Mouse (Mus musculus) neural tube, embryonic 12.5 days (tissue): ENCODE results near the gene Ankrd12. TPM values are rescaled to one million over a fixed set of nuclear protein-coding genes. Genes with fewer than 3 reads are reported as not detected.
"Not testable (repeated sequence)": the region's sequence is repeated elsewhere in the genome, so short reads cannot be mapped to it uniquely, and the experiment has no call there.

ENCODE experiments used
- ATAC-seq: fragments of 200-750 bp; cut with Nextera tagmentation; 2 replicates; pipeline ENCODE4 v1.8.0; 2017; ENCODE audit warnings: low read depth, mild to moderate bottlenecking, moderate TSS enrichment, moderate library complexity; ENCODE audit not compliant: low FRiP score
- H3K27ac ChIP-seq: fragments of 300-500 bp; sonication (generic); 2 replicates; pipeline ENCODE4 v1.5.1; 2016
- H3K27me3 ChIP-seq: fragments of 300-500 bp; sonication (generic); replicated peaks from 2 replicates; pipeline ENCODE4 v1.6.1; 2016; ENCODE audit warnings: mild to moderate bottlenecking
- H3K36me3 ChIP-seq: fragments of 300-500 bp; sonication (generic); 2 replicates; pipeline ENCODE4 v1.6.1; 2016; ENCODE audit warnings: mild to moderate bottlenecking
- H3K4me1 ChIP-seq: fragments of 300-500 bp; sonication (generic); 2 replicates; pipeline ENCODE4 v1.6.1; 2016
- H3K4me2 ChIP-seq: fragments of 300-500 bp; sonication (generic); replicated peaks from 2 replicates; pipeline ENCODE4 v1.6.1; 2016; ENCODE audit warnings: mild to moderate bottlenecking
- H3K4me3 ChIP-seq: fragments of 300-500 bp; sonication (generic); 2 replicates; pipeline ENCODE4 v1.5.1; 2016
- H3K9ac ChIP-seq: fragments of 300-500 bp; sonication (generic); 2 replicates; pipeline ENCODE4 v1.6.1; 2016; ENCODE audit warnings: mild to moderate bottlenecking
- H3K9me3 ChIP-seq: fragments of 300-500 bp; sonication (generic); 2 replicates; pipeline ENCODE4 v1.6.1; 2016; ENCODE audit warnings: mild to moderate bottlenecking
- WGBS: fragments of 180-500 bp; shearing (Covaris S2); methylation state at CpG from one replicate; pipeline ENCODE4 v1.1.7; 2016; 5-methylcytosine and 5-hydroxymethylcytosine counted together
- polyA plus RNA-seq: library from polyadenylated mRNA; unstranded; fragments of >200 nt; fragmentation: Nextera tagmentation; extraction: Ambion mirVana; gene quantifications from 2 replicates; pipeline ENCODE4 v1.2.1, GENCODE M21; 2016

Gene Ankrd12
- polyA plus RNA-seq, 1 experiment from 2014 or later: 69.2 TPM

- Histone ChIP-seq H3K4me2 (no peak overlapping the region), H3K4me3 (no peak overlapping the region), H3K27ac (no peak overlapping the region), H3K9me3 (no peaks in the 10 kb centered on the region), H3K36me3 (peaks cover 7% of the 10 kb centered on the region; the same call in 1 of the 2 replicates), H3K9ac (no peak overlapping the region), H3K27me3 (no peaks in the 10 kb centered on the region), H3K4me1 (no peaks in the 10 kb centered on the region)
- no peak for ATAC-seq
- WGBS: 91% methylated on average over 5 of the region's 5 CpGs
Measured at GRCm38 (mm10) chr17:66041020-66041419, 35.9 kb downstream of the Ankrd12 start.

DNA sequence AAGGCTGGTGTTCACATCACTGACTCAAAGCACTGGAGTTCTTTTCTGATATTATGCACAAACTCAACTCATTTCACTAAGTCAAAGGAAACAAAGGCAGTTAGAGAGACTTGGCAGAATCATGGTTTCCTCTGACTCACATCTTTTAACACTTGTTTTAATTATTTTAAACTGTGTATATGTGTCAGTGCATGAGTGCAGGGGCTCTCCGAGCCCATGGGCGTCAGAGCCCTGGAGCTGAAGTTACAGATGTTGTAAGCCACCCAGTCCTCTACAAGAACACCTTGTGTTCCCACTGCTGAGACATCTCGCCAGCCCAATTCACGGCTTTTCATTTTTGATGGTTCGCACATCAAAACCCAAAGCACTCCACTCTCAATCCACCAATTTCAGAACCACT lies 43.6 kb downstream of the Ankrd12 start:
- 92% methylated on average over 5 of the region's 5 CpGs for WGBS
- Histone ChIP-seq H3K27ac (no peak overlapping the region), H3K27me3 (no peaks in the 10 kb centered on the region), H3K4me1 (no peaks in the 10 kb centered on the region), H3K4me2 (no peak overlapping the region), H3K9ac (no peak overlapping the region), H3K4me3 (no peak overlapping the region), H3K36me3 (peaks cover 7% of the 10 kb centered on the region; the same call in 1 of the 2 replicates), H3K9me3 (no peaks in the 10 kb centered on the region)
- no peak for ATAC-seq

- Histone ChIP-seq H3K9me3 (no peaks in the 10 kb centered on the region), H3K9ac (no peak overlapping the region), H3K4me2 (no peak overlapping the region), H3K27me3 (no peaks in the 10 kb centered on the region), H3K36me3 (peaks cover 12% of the 10 kb centered on the region), H3K4me1 (no peaks in the 10 kb centered on the region), H3K4me3 (no peak overlapping the region), H3K27ac (no peak overlapping the region)
- no peak for ATAC-seq
- 94% methylated on average over 5 of the region's 5 CpGs for WGBS
Measured at GRCm38 (mm10) chr17:66031991-66032390, 44.9 kb downstream of the Ankrd12 start.

DNA sequence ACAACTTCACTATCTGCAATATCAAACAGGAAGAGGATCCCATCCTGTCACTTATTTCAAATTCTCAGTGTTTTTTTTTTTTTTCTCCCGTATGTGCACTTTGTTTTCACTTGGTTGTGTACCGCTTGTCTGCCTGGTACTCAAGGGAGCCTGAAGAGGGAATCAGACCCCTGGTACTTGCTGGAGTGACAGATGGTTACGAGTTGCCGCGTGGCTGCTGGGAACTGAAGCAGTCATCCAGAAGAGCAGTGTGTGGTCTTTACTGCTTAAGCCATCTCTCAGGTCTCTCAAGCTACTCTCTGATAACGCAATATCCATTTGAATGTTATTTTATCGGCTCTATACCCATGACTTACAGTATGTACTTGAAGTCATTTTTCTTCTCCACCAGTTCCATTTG lies 52.7 kb downstream of the Ankrd12 start:
- peaks cover 38% of the 10 kb centered on the region for H3K36me3 ChIP-seq

GRCm38 (mm10) chr17:66011790-66012189 lies 65.1 kb downstream of the Ankrd12 start:
- Histone ChIP-seq H3K27me3 (no peaks in the 10 kb centered on the region), H3K4me3 (no peak overlapping the region), H3K36me3 (no peaks in the 10 kb centered on the region), H3K4me2 (no peak overlapping the region), H3K27ac (no peak overlapping the region), H3K4me1 (no peaks in the 10 kb centered on the region), H3K9ac (no peak overlapping the region), H3K9me3 (no peaks in the 10 kb centered on the region)
- WGBS: 66% methylated on average over 2 of the region's 2 CpGs
- no peak for ATAC-seq

More for the DNA sequence above, 52.7 kb downstream of the Ankrd12 start:
- H3K9me3 ChIP-seq: no peaks in the 10 kb centered on the region
- H3K4me2 ChIP-seq: no peak overlapping the region
- no peak for ATAC-seq
- no peaks in the 10 kb centered on the region for H3K27me3 ChIP-seq
- H3K4me1 ChIP-seq: no peaks in the 10 kb centered on the region
- no peak overlapping the region for H3K4me3 ChIP-seq
- 95% methylated on average over 7 of the region's 7 CpGs for WGBS
- H3K9ac ChIP-seq: no peak overlapping the region
- H3K27ac ChIP-seq: no peak overlapping the region

DNA sequence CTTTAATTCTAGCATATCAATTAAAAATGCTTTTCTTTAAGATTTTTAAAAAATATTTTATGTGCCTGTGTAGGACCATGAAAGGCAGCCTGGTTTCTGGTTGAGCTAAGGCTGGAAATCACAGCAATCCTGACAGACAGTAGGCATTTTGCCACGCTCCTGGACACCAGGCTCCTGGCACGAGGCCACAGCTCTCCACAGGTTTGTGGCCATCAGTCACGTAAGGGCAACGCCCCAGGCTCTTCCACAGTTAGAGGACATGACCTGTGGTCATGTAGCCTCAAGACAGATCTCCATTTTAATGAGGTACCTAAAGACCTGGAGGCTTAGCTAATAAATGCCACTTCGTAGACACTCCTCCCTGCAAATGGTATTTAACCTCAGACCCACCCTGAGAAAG lies 69.0 kb downstream of the Ankrd12 start:
- WGBS: 80% methylated on average over 5 of the region's 5 CpGs
- no peaks in the 10 kb centered on the region for H3K4me1 ChIP-seq
- H3K9me3 ChIP-seq: no peaks in the 10 kb centered on the region
- no peak overlapping the region for H3K9ac ChIP-seq
- no peak overlapping the region for H3K4me2 ChIP-seq
- H3K27me3 ChIP-seq: no peaks in the 10 kb centered on the region
- H3K27ac ChIP-seq: no peak overlapping the region
- H3K36me3 ChIP-seq: no peaks in the 10 kb centered on the region
- no peak for ATAC-seq
- no peak overlapping the region for H3K4me3 ChIP-seq

DNA sequence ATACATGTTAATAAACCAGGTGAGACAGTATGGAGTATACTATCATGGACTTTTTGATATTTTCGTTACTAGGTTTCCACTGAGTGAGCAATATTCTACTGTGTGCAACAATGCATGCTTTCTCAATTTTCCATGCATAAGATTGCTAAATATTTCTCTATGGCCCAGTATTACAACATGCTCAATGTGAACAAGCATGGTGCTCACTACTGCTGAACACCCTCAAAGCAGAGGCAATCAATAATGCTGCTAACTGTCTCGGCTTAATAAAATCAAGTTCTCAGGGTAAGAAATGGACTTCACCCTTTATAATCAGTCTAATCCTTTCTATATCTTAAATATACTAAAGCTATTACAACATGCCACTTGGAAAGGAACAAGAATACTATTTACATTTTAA lies 69.4 kb downstream of the Ankrd12 start:
- ATAC-seq: no peak
- WGBS: 89% methylated on average over 2 of the region's 2 CpGs
- no peak overlapping the region for H3K9ac ChIP-seq
- H3K4me1 ChIP-seq: no peaks in the 10 kb centered on the region
- H3K36me3 ChIP-seq: no peaks in the 10 kb centered on the region
- no peaks in the 10 kb centered on the region for H3K9me3 ChIP-seq
- H3K27ac ChIP-seq: no peak overlapping the region
- H3K4me2 ChIP-seq: no peak overlapping the region
- no peaks in the 10 kb centered on the region for H3K27me3 ChIP-seq
- H3K4me3 ChIP-seq: no peak overlapping the region

DNA sequence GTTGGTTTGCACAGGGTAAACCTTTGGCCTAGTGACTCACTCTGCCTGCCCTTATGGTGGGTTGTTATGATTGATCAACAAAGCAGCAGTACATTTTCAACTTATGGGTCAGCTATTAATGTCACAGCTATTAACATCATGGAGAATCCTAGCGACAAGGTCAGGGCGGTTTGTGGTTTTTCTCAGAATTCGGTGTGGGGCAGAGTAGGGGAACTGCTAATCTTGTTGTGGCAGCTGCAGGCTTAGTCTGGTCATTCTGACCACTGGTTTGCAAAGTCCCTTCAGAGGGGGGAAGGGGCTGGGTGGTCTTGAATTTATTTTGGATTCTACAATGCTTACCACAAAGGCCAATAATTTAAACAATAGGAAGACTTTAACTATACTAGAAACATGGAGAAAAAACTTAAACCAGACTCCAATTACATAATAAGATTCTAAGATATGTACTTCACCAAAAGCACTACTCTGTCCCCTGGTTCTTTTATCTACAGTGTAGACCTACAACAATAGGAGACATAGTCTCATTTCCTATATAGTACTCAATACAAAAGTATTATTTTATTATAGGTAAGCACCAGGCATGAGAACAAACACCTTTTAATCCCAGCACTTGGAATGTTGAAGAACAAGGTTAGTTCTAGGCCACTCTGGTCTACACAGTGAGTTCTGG lies 88.6 kb downstream of the Ankrd12 start:
- 90% methylated on average over 3 of the region's 3 CpGs for WGBS
- no peak for ATAC-seq

GRCm38 (mm10) chr17:65976720-65977119 lies 100.2 kb downstream of the Ankrd12 start:
- not testable (repeated sequence) for H3K4me2 ChIP-seq, ATAC-seq, H3K36me3 ChIP-seq, H3K4me1 ChIP-seq, H3K27me3 ChIP-seq, H3K9me3 ChIP-seq, H3K4me3 ChIP-seq, H3K9ac ChIP-seq, H3K27ac ChIP-seq

More for the DNA sequence above, 88.6 kb downstream of the Ankrd12 start:
- Histone ChIP-seq H3K4me1 (no peaks in the 10 kb centered on the region), H3K9me3 (no peaks in the 10 kb centered on the region), H3K4me3 (no peak overlapping the region), H3K36me3 (no peaks in the 10 kb centered on the region), H3K9ac (no peak overlapping the region), H3K27me3 (no peaks in the 10 kb centered on the region), H3K27ac (no peak overlapping the region), H3K4me2 (no peak overlapping the region)

DNA sequence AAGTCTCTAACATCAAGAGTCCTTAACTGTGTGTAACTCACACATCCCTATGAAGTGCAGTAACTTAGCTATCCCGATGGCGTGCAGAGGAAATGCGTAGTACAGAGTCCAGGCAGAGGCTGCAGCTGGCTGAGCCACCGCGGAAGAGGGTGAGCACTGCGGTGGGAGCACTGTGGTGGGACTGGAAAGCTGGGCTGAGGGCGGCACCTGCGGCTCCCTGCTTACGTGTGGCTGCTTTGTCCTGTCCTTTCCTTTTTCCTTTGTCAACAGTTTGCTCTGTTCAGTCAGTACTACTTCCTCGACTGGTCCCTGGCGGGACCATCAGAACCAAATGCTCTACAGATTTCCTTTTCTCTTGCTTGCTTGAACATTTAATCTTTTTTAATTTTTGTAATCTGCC lies 109.1 kb downstream of the Ankrd12 start:
- H3K9ac ChIP-seq: no peak overlapping the region
- no peak for ATAC-seq
- no peaks in the 10 kb centered on the region for H3K9me3 ChIP-seq
- no peaks in the 10 kb centered on the region for H3K27me3 ChIP-seq
- H3K36me3 ChIP-seq: no peaks in the 10 kb centered on the region; the same call in 1 of the 2 replicates
- no peak overlapping the region for H3K27ac ChIP-seq
- no peak overlapping the region for H3K4me2 ChIP-seq
- no peak overlapping the region for H3K4me3 ChIP-seq
- WGBS: 74% methylated on average over 11 of the region's 11 CpGs
- H3K4me1 ChIP-seq: no peaks in the 10 kb centered on the region

DNA sequence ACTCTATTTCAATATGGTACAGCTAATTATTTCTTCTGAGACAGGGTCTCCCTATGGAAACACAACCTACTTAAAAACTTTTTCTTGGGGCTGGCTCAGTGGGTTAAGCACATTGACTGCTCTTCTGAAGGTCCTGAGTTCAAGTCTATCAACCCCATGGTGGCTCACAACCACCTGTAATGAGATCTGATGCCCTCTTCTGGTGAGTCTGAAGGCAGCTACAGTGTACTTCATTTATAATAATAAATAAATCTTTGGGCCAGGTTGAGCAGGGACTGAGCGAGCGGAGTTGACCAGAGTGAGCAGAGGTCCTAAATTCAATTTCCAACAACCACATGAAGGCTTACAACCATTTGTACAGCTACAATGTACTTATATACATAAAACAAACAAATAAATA lies 114.6 kb downstream of the Ankrd12 start:
- Histone ChIP-seq H3K36me3 (no peaks in the 10 kb centered on the region), H3K4me3 (no peak overlapping the region), H3K4me2 (no peak overlapping the region), H3K27me3 (no peaks in the 10 kb centered on the region), H3K4me1 (no peaks in the 10 kb centered on the region), H3K9ac (no peak overlapping the region), H3K27ac (no peak overlapping the region), H3K9me3 (no peaks in the 10 kb centered on the region)
- 96% methylated on average over 2 of the region's 2 CpGs for WGBS
- no peak for ATAC-seq

- no peak overlapping the region for H3K27ac ChIP-seq
- no peak for ATAC-seq
- H3K4me1 ChIP-seq: no peaks in the 10 kb centered on the region
- no peak overlapping the region for H3K9ac ChIP-seq
- no peaks in the 10 kb centered on the region for H3K9me3 ChIP-seq
- no peak overlapping the region for H3K4me3 ChIP-seq
- no peak overlapping the region for H3K4me2 ChIP-seq
- no peaks in the 10 kb centered on the region for H3K36me3 ChIP-seq
- WGBS: 94% methylated on average over 2 of the region's 2 CpGs
- no peaks in the 10 kb centered on the region for H3K27me3 ChIP-seq
Measured at GRCm38 (mm10) chr17:65961606-65962136, 115.2 kb downstream of the Ankrd12 start.

- WGBS: 57% methylated on average over 3 of the region's 3 CpGs
- H3K4me3 ChIP-seq: no peak overlapping the region
- no peak for ATAC-seq
- no peak overlapping the region for H3K4me2 ChIP-seq
- no peaks in the 10 kb centered on the region for H3K27me3 ChIP-seq
- no peak overlapping the region for H3K9ac ChIP-seq
- H3K9me3 ChIP-seq: no peaks in the 10 kb centered on the region
- H3K36me3 ChIP-seq: no peaks in the 10 kb centered on the region
- no peaks in the 10 kb centered on the region for H3K4me1 ChIP-seq
- no peak overlapping the region for H3K27ac ChIP-seq
Measured at GRCm38 (mm10) chr17:65959011-65959410, 117.9 kb downstream of the Ankrd12 start.
